In genomic region chr13:69534654-69535551, GRCm38 (mm10) we compare ENCODE assay signal across 8 mouse cellular contexts. TPM values are rescaled to one million over a fixed set of nuclear protein-coding genes. Genes with fewer than 3 reads are reported as not detected.
DNase-seq lines count a peak whose midpoint lies in the region; ATAC-seq lines count a peak whose summit lies in the region.

No protein-coding gene starts in this region.

- no peaks in the 10 kb centered on the region for H3K27me3 ChIP-seq in hindbrain, embryonic 16.5 days (replicated peaks; ENCODE audit: control insufficient read depth, insufficient read depth, low read length)

- H3K79me2 ChIP-seq in macrophage (ENCODE audit: inconsistent target), result peaks cover 34% of the 10 kb centered on the region

- H3K36me3 ChIP-seq in hindbrain, embryonic 16.5 days (ENCODE audit: control insufficient read depth, insufficient read depth, low read length), result no peaks in the 10 kb centered on the region
- no peaks in the 10 kb centered on the region for H3K36me3 ChIP-seq in macrophage (ENCODE audit: inconsistent target)

- peak overlapping the region; percentile 82 for H3K4me3 ChIP-seq in hindbrain, embryonic 16.5 days (ENCODE audit: low read length)
- peak overlapping the region; percentile 49 for H3K4me3 ChIP-seq in macrophage (ENCODE audit: inconsistent target)

- peak overlapping the region; percentile 98 for H3K27ac ChIP-seq in hindbrain, embryonic 16.5 days (ENCODE audit: low read depth, low read length)
- H3K27ac ChIP-seq in macrophage, result peak overlapping the region; percentile 83

- H3K9ac ChIP-seq in hindbrain, embryonic 16.5 days (ENCODE audit: low read depth, low read length), result peak overlapping the region; percentile 93

- no peaks in the 10 kb centered on the region for H3K9me3 ChIP-seq in hindbrain, embryonic 16.5 days (ENCODE audit: control insufficient read depth, low read length)

- peak; percentile 98 for DNase-seq in T-cell, adult 2 months (ENCODE audit: low spot score)
- peak; percentile 98 to 99 for DNase-seq in cerebellum, postnatal 36 days
- peak; percentile 94 to 97 for DNase-seq in frontal cortex, postnatal 36 days (ENCODE audit: low spot score in 2 of 2)
- DNase-seq in left cerebral cortex, adult 18-20 months (ENCODE audit: low spot score in 2 of 2), result peak; percentile 93 to 99
- DNase-seq in right cerebral cortex, adult 18-20 months, result peak; percentile 97
- DNase-seq in urinary bladder, postnatal 10 days (ENCODE audit: low spot score), result peak; percentile 93

- ATAC-seq in hindbrain, embryonic 16.5 days, result peak; percentile 94

- H3K4me2 ChIP-seq in hindbrain, embryonic 16.5 days (ENCODE audit: low read length), result peak overlapping the region; percentile 72

- WGBS in hindbrain, embryonic 16.5 days, result under 1% methylated on average over 64 of the region's 86 CpGs
- 1% methylated on average over 74 of the region's 86 CpGs for WGBS in macrophage (ENCODE audit: missing documents)

- peaks cover 41% of the 10 kb centered on the region for H3K4me1 ChIP-seq in hindbrain, embryonic 16.5 days (ENCODE audit: control insufficient read depth, insufficient read depth, low read depth, low read length)

RNA-seq across cellular contexts. Expression of gene Tent4a, which starts 0.5 kb away (rescaled TPM):
- 5.7 and 6.4 TPM in 2 replicates for polyA plus RNA-seq in hindbrain, embryonic 16.5 days (2015; fragmentation: Nextera tagmentation; extraction: Ambion mirVana)
- 10 to 100 TPM; 49.1 to 50.5 TPM for total RNA-seq in left cerebral cortex, adult 18-20 months (2021)
- total RNA-seq in macrophage (2018; cell fraction: chromatin; rRNA removed), result 100 to 1,000 TPM in 13 of 26 experiments, 10 to 100 TPM in 13; 35.7 to 469 (median 96.6) TPM
- total RNA-seq in macrophage (2018; cell fraction: cytosol; rRNA removed), result 10 to 100 TPM; 17.0 to 77.8 (median 26.3) TPM
- total RNA-seq in macrophage (2018; cell fraction: nucleus; rRNA removed), result 100 to 1,000 TPM in 4 of 26 experiments, 10 to 100 TPM in 22; 27.1 to 451 (median 69.6) TPM
- 9.7 to 18.8 TPM (median 13.5 TPM) in 3 replicates for polyA plus RNA-seq in macrophage (2018)

RNA-seq across cellular contexts. Expression of gene Nsun2, which starts 1.4 kb away (rescaled TPM):
- 73.8 and 77.7 TPM in 2 replicates for polyA plus RNA-seq in hindbrain, embryonic 16.5 days (2015; fragmentation: Nextera tagmentation; extraction: Ambion mirVana)
- 10 to 100 TPM; 85.3 to 88.4 TPM for total RNA-seq in left cerebral cortex, adult 18-20 months (2021)
- 100 to 1,000 TPM in 1 of 26 experiments, 10 to 100 TPM in 25; 31.1 to 148 (median 67.4) TPM for total RNA-seq in macrophage (2018; cell fraction: chromatin; rRNA removed)
- 10 to 100 TPM; 31.5 to 47.3 (median 39.2) TPM for total RNA-seq in macrophage (2018; cell fraction: cytosol; rRNA removed)
- total RNA-seq in macrophage (2018; cell fraction: nucleus; rRNA removed), result 10 to 100 TPM; 22.2 to 84.0 (median 40.1) TPM
- polyA plus RNA-seq in macrophage (2018), result 30.3 to 91.4 TPM (median 44.0 TPM) in 3 replicates

Comparison
In these comparisons a context has a peak if more than half of its experiments do, and no peak if none do; other contexts are left out.
1. Peak in every context shown above with its lines: DNase-seq, ATAC-seq, H3K4me3 ChIP-seq and H3K27ac ChIP-seq.